Mouse (Mus musculus): ENCODE results near the gene Gpr161.
A peak's percentile ranks its signal among the peaks of the same experiment; 100 is the strongest.

DNA sequence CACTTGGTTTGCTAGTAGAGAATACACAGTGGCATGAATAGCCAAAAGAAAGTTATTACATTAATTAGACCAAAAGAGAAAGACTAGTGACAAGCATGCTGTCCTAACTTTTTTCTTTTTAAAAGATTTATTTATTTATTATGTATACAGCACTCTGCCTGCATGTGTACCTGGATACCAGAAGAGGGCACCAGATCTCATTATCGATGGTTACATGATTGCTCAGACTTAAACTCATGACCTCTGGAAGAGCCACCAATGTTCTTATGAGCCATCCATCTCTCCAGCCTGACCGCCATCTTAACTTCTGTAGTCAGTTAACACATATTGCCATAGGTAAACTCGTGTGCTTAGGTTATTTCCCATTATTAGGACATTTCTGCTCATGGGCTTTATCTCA is 69.5 kb downstream of the Gpr161 start:
- TF ChIP-seq EP300 (optimal IDR thresholded peaks at IDR 0.05) (no peak), CTCF (IDR thresholded peaks at IDR 0.05; ENCODE audit: low read depth) (peak; percentile 28)
